Mouse (Mus musculus): ENCODE measurements around the gene Tbc1d15. TPM values are rescaled to one million over a fixed set of nuclear protein-coding genes. Genes with fewer than 3 reads are reported as not detected.
"Not testable (repeated sequence)": the region's sequence is repeated elsewhere in the genome, so short reads cannot be mapped to it uniquely, and the experiment has no call there.

Tbc1d15 gene
- polyA plus RNA-seq, 1 experiment from 2014 or later: 33.4 TPM

DNA sequence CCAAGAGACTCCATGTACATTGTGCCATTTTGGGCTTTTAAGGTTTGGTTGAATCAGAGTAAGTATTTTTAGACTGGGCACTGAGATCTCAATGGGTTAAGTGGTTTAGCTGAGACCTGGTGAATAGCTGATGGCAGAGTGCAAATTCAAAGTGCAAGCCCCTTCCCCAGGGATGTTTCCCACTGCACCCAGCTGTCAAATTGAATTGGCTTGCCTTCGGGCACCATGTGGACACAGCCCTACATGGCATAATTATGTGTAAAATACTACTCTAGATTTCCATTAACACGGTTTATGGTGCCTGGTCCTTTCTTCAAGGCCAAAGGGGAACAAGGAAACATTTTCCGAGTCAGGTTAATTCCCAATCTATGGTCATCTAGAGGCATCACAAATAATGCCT lies 70.2 kb downstream of the Tbc1d15 start:
- H3K4me2 ChIP-seq: no peak overlapping the region
- H3K27me3 ChIP-seq (replicated peaks): no peaks in the 10 kb centered on the region
- peak; percentile 68; the same call in 1 of the 2 replicates for ATAC-seq (replicated peaks)
- no peaks in the 10 kb centered on the region for H3K36me3 ChIP-seq (replicated peaks)
- no peaks in the 10 kb centered on the region for H3K9me3 ChIP-seq
- peaks cover 4% of the 10 kb centered on the region; the same call in 1 of the 2 replicates for H3K4me1 ChIP-seq
- no peak overlapping the region for H3K9ac ChIP-seq
- WGBS: 33% methylated on average over 3 of the region's 3 CpGs
- no peak overlapping the region for H3K4me3 ChIP-seq
- H3K27ac ChIP-seq: no peak overlapping the region

GRCm38 (mm10) chr10:115178019-115178418 lies 73.2 kb downstream of the Tbc1d15 start:
- whole genome bisulfite sequencing: 65% methylated on average over 6 of the region's 6 CpGs

DNA sequence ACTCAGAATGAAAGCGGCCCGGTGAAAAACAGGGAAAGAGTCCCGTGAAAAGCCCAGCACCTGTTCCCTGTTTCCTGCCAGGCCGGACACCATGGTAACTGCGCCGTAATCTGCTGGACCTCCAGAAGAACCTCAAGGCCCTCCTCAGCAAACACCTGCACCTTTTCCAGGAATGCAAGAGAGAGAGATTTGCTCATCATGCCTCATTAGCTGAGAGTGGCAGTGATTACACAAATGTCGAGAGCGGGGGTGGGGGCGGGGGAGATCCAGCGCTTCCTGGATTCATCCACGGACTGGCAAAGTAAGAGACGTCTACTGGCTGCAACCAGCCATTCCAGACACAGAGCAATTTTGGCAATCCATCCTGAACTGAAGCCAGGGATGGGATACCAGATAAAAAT lies 75.7 kb downstream of the Tbc1d15 start:
- Histone ChIP-seq H3K36me3 (replicated peaks) (no peaks in the 10 kb centered on the region), H3K9me3 (no peaks in the 10 kb centered on the region), H3K4me2 (0 out of 2 replicates have a peak overlapping the region, but pooled peaks have one; percentile 12), H3K27me3 (replicated peaks) (no peaks in the 10 kb centered on the region), H3K4me3 (no peak overlapping the region), H3K4me1 (peaks cover 9% of the 10 kb centered on the region), H3K9ac (no peak overlapping the region), H3K27ac (no peak overlapping the region)
- 62% methylated on average over 12 of the region's 12 CpGs for WGBS
- ATAC-seq (replicated peaks): no peak

More at GRCm38 (mm10) chr10:115178019-115178418, 73.2 kb downstream of the Tbc1d15 start:
- H3K4me2 ChIP-seq; H3K4me3 ChIP-seq; H3K9ac ChIP-seq; ATAC-seq (replicated peaks); H3K4me1 ChIP-seq; H3K27me3 ChIP-seq (replicated peaks); H3K27ac ChIP-seq; H3K36me3 ChIP-seq (replicated peaks); H3K9me3 ChIP-seq: not testable (repeated sequence)

- 80% methylated on average over 10 of the region's 10 CpGs for WGBS
- ATAC-seq (replicated peaks): no peak
These were observed 77.9 kb downstream of the Tbc1d15 start for GRCm38 (mm10) chr10:115173336-115173735.

DNA sequence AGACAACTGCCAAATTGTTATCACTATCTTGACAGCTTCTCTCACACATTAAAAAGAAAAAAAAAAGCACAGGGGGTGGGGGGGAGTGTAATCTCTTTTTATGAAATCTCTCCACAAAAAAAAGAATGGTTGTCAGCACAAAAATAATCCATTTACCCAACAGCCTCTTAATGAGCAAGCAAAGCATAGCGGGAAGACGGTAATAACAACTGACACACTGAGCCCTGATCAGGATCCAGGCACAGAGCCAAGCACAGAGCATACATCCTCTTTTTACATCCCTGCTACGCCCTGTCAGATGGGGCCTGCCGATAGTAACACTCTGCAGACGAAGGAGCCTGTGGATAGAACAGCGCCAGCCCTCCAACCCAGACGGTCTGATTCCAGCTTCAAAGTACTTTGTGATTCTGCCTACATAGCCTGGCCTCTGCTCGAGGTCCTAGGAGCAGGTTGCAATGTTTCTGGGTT lies 79.9 kb downstream of the Tbc1d15 start:
- H3K4me1 ChIP-seq: peaks cover 13% of the 10 kb centered on the region
- no peaks in the 10 kb centered on the region for H3K36me3 ChIP-seq (replicated peaks)
- peak; percentile 75 for ATAC-seq (replicated peaks)
- no peak overlapping the region for H3K4me2 ChIP-seq
- WGBS: 36% methylated on average over 8 of the region's 8 CpGs
- H3K4me3 ChIP-seq: no peak overlapping the region
- no peaks in the 10 kb centered on the region for H3K9me3 ChIP-seq
- H3K27ac ChIP-seq: peak overlapping the region; percentile 21; the same call in 1 of the 2 replicates
- no peaks in the 10 kb centered on the region for H3K27me3 ChIP-seq (replicated peaks)
- H3K9ac ChIP-seq: no peak overlapping the region

More at GRCm38 (mm10) chr10:115173336-115173735, 77.9 kb downstream of the Tbc1d15 start:
- no peak overlapping the region for H3K4me2 ChIP-seq
- H3K27me3 ChIP-seq (replicated peaks): no peaks in the 10 kb centered on the region
- no peak overlapping the region for H3K9ac ChIP-seq
- H3K9me3 ChIP-seq: no peaks in the 10 kb centered on the region
- H3K4me1 ChIP-seq: peaks cover 13% of the 10 kb centered on the region
- no peak overlapping the region for H3K27ac ChIP-seq
- no peaks in the 10 kb centered on the region for H3K36me3 ChIP-seq (replicated peaks)
- no peak overlapping the region for H3K4me3 ChIP-seq

DNA sequence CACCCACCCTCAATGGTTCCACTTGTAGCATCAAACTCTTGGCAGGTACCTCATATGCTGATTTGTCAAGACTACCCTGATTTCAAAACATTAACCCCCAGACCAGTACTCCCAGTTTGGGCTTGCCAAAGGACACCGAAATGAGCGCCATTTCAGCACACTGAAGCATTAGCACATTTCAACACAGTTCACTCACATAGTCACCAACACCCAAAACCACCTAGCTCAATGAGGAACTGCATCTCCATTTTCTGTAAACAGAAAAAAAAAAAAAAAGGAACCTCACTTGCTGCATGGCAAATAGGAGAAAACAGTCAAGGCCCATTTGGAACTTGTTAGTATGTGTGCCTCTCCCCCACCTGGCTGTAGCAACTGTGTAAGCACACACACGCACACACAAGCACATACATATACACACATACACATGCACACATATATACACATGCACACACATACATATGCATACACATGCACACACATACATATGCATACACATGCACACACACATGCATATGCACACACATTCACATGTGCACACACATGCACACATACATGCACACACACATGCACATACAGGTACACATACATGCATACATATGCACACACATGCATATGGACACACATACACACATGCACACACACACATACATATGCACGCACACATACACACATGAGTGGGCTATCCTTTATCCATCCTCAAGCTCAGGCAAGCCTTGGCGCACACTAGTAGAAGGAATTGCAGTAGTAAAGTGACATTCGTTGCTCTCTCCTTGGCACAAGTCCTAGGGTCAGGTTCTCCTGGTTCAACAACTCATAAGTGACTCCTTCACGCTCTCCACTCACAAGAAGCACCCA lies 80.5 kb downstream of the Tbc1d15 start:
- H3K4me2 ChIP-seq: no peak overlapping the region
- no peak overlapping the region for H3K4me3 ChIP-seq
- H3K9ac ChIP-seq: no peak overlapping the region
- H3K36me3 ChIP-seq (replicated peaks): no peaks in the 10 kb centered on the region
- peaks cover 13% of the 10 kb centered on the region for H3K4me1 ChIP-seq
- 80% methylated on average over 7 of the region's 7 CpGs for WGBS
- no peaks in the 10 kb centered on the region for H3K27me3 ChIP-seq (replicated peaks)
- no peak overlapping the region; the same call in 1 of the 2 replicates for H3K27ac ChIP-seq
- no peaks in the 10 kb centered on the region for H3K9me3 ChIP-seq
- no peak; the same call in 1 of the 2 replicates for ATAC-seq (replicated peaks)

- H3K9ac ChIP-seq: no peak overlapping the region
- no peaks in the 10 kb centered on the region for H3K27me3 ChIP-seq (replicated peaks)
- 23% methylated on average over 9 of the region's 9 CpGs for whole genome bisulfite sequencing
- no peak overlapping the region for H3K4me3 ChIP-seq
- peaks cover 11% of the 10 kb centered on the region for H3K4me1 ChIP-seq
- H3K9me3 ChIP-seq: no peaks in the 10 kb centered on the region
- H3K27ac ChIP-seq: no peak overlapping the region
- no peak overlapping the region for H3K4me2 ChIP-seq
- peak; percentile 42 for ATAC-seq (replicated peaks)
- no peaks in the 10 kb centered on the region for H3K36me3 ChIP-seq (replicated peaks)
These were observed 81.9 kb downstream of the Tbc1d15 start for GRCm38 (mm10) chr10:115169410-115169809.

GRCm38 (mm10) chr10:115160289-115160688 lies 91.0 kb downstream of the Tbc1d15 start:
- Histone ChIP-seq H3K36me3 (replicated peaks) (no peaks in the 10 kb centered on the region), H3K4me1 (no peaks in the 10 kb centered on the region), H3K9me3 (no peaks in the 10 kb centered on the region), H3K27me3 (replicated peaks) (no peaks in the 10 kb centered on the region), H3K9ac (no peak overlapping the region), H3K27ac (no peak overlapping the region), H3K4me3 (no peak overlapping the region), H3K4me2 (no peak overlapping the region)
- ATAC-seq (replicated peaks): no peak
- WGBS: 76% methylated on average over 5 of the region's 5 CpGs

Other genes starting within 250 kb of the Tbc1d15 start
- 4.6 and 7.3 TPM in 2 replicates for gene Tph2, start 66.4 kb downstream of the Tbc1d15 start, polyA plus RNA-seq (2015; fragmentation: Nextera tagmentation; extraction: Ambion mirVana)
- 8.7 and 11.9 TPM in 2 replicates for gene Rab21, start 64.1 kb upstream of the Tbc1d15 start, polyA plus RNA-seq (2015; fragmentation: Nextera tagmentation; extraction: Ambion mirVana)
- gene Tmem19, start 111.0 kb upstream of the Tbc1d15 start, polyA plus RNA-seq (2015; fragmentation: Nextera tagmentation; extraction: Ambion mirVana): 32.2 and 38.5 TPM in 2 replicates
- 26.2 and 27.1 TPM in 2 replicates for gene Thap2, start 133.0 kb upstream of the Tbc1d15 start, polyA plus RNA-seq (2015; fragmentation: Nextera tagmentation; extraction: Ambion mirVana)
- gene Zfc3h1, start 133.5 kb upstream of the Tbc1d15 start, polyA plus RNA-seq (2015; fragmentation: Nextera tagmentation; extraction: Ambion mirVana): 18.6 and 20.0 TPM in 2 replicates